Mouse (Mus musculus): ENCODE measurements at regions not wholly inside any gene's neighbourhood (a gene's known extent, or its start where the extent isn't known, plus 50 kb on each side); places are given as distances from the start of the nearest gene placed in this dataset.

DNA sequence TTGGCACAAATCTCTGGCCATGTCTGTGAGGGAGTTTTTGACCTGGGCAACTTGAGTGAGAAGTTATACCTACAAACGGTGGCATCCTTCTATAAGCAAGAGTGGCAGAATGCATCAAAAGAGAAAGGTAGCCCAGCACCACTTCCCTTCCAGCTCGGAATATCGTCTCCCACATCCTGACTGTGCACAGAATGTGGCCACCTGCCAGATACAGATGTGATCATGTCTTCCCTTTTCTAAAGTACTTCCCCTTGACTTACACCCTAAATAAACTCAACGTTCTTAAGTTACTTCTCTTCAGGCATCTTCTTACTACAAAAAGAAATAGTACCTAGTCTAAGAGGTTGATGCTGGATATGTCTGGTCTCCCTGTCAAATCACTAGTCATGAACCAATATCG, 175.2 kb upstream of the 2610001J05Rik start:
- Histone ChIP-seq H3K79me2 (ENCODE audit: control insufficient read depth, insufficient read depth) (no peaks in the 10 kb centered on the region), H3K4me2 (ENCODE audit: low read depth) (no peak overlapping the region), H3ac (ENCODE audit: control insufficient read depth, insufficient read length) (no peak overlapping the region), H3K36me3 (ENCODE audit: control insufficient read depth, insufficient read depth) (no peaks in the 10 kb centered on the region), H3K27me3 (ENCODE audit: control insufficient read depth, insufficient read depth, insufficient read length) (no peaks in the 10 kb centered on the region), H3K4me3 (no peak overlapping the region)
- TF ChIP-seq TCF3 (IDR thresholded peaks at IDR 0.05; ENCODE audit: insufficient read length, low read depth): no peak
- TF ChIP-seq MYOD1 (IDR thresholded peaks at IDR 0.05; ENCODE audit: control insufficient read depth in 1 of 3, insufficient read length in 2 of 3, low read depth in 2 of 3): no peak
- no peak for TF ChIP-seq CEBPB (IDR thresholded peaks at IDR 0.05; ENCODE audit: insufficient read depth, poor library complexity, severe bottlenecking)
- TF ChIP-seq MAX (IDR thresholded peaks at IDR 0.05; ENCODE audit: low read depth): no peak

DNA sequence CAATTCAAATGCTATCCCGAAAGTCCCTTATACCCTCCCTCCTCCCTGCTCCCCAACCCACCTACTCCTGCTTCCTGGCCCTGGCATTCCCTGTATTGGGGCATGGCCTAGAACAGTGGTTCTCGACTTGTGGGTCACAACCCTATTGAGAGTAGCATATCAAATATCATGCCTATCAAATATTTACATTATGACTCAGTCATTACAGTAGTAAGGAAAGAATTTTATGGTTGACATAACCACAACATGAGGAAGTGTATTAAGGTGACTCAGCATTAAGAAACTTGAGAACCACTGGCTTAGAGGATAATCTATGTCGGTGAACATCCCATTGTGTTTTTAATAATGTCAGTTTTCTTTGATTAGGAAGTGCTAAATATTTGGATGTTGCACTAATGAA, 173.3 kb upstream of the 2610001J05Rik start:
- no peak overlapping the region for H3ac ChIP-seq (ENCODE audit: control insufficient read depth, insufficient read length)
- H3K4me2 ChIP-seq (ENCODE audit: low read depth): no peak overlapping the region
- no peak overlapping the region for H3K4me3 ChIP-seq
- no peaks in the 10 kb centered on the region for H3K79me2 ChIP-seq (ENCODE audit: control insufficient read depth, insufficient read depth)
- TF ChIP-seq E2F4 (IDR thresholded peaks at IDR 0.05; ENCODE audit: insufficient read depth): no peak
- TF ChIP-seq MYOG (IDR thresholded peaks at IDR 0.05; ENCODE audit: control insufficient read depth in 1 of 3, insufficient read depth in 1 of 3, insufficient read length in 2 of 3, low read depth in 2 of 3): no peak
- TF ChIP-seq CEBPB (IDR thresholded peaks at IDR 0.05; ENCODE audit: insufficient read depth, poor library complexity, severe bottlenecking): no peak
- TF ChIP-seq POLR2AphosphoS2 (IDR thresholded peaks at IDR 0.05; ENCODE audit: insufficient read length, low read depth): no peak
- no peak for TF ChIP-seq TCF3 (IDR thresholded peaks at IDR 0.05; ENCODE audit: insufficient read length, low read depth)
- no peak for TF ChIP-seq USF1 (IDR thresholded peaks at IDR 0.05; ENCODE audit: low read depth)
- no peak for TF ChIP-seq POLR2A (IDR thresholded peaks at IDR 0.05; ENCODE audit: insufficient read length, low read depth)
- no peak for TF ChIP-seq SRF (IDR thresholded peaks at IDR 0.05; ENCODE audit: control insufficient read depth, insufficient read length, low read depth)
- H3K27me3 ChIP-seq (ENCODE audit: control insufficient read depth, insufficient read depth, insufficient read length): no peaks in the 10 kb centered on the region
- H3K36me3 ChIP-seq (ENCODE audit: control insufficient read depth, insufficient read depth): no peaks in the 10 kb centered on the region

DNA sequence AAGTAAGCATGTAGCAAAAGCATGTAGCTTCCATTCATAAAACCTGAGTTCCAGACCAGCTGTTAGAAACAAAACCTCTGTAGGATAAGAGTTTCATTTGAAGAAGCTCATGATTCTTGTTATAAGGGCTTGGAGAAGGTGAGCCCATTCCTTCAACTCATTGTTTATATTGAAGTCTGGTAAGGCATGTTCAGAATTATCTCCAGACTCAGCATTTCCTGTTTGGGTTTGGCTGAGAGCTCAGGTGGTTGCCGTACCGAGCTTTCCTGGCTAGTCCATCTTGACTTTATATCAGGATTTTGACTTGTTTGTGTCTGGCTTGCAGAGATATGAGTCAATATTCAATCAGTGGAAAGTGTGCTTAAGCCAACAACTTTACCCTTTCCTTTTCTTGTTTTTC, 154.6 kb upstream of the 2610001J05Rik start:
- Histone ChIP-seq H3K79me2 (ENCODE audit: control insufficient read depth, insufficient read depth) (no peaks in the 10 kb centered on the region), H3K27me3 (ENCODE audit: control insufficient read depth, insufficient read depth, insufficient read length) (no peaks in the 10 kb centered on the region), H3K4me2 (ENCODE audit: low read depth) (no peak overlapping the region), H3ac (ENCODE audit: control insufficient read depth, insufficient read length) (no peak overlapping the region), H3K4me3 (no peak overlapping the region), H3K36me3 (ENCODE audit: control insufficient read depth, insufficient read depth) (no peaks in the 10 kb centered on the region)
- no peak for TF ChIP-seq USF1 (IDR thresholded peaks at IDR 0.05; ENCODE audit: low read depth)
- TF ChIP-seq POLR2AphosphoS2 (IDR thresholded peaks at IDR 0.05; ENCODE audit: insufficient read length, low read depth): no peak
- no peak for TF ChIP-seq TCF12 (IDR thresholded peaks at IDR 0.05; ENCODE audit: insufficient read depth, poor library complexity, severe bottlenecking)
- TF ChIP-seq TCF3 (IDR thresholded peaks at IDR 0.05; ENCODE audit: insufficient read length, low read depth): no peak
- TF ChIP-seq MYOG (IDR thresholded peaks at IDR 0.05; ENCODE audit: control insufficient read depth in 1 of 3, insufficient read depth in 1 of 3, insufficient read length in 2 of 3, low read depth in 2 of 3): no peak
- no peak for TF ChIP-seq REST (IDR thresholded peaks at IDR 0.05; ENCODE audit: insufficient read depth, insufficient read length)
- TF ChIP-seq MAX (IDR thresholded peaks at IDR 0.05; ENCODE audit: low read depth): no peak
- TF ChIP-seq MYOD1 (IDR thresholded peaks at IDR 0.05; ENCODE audit: control insufficient read depth in 1 of 3, insufficient read length in 2 of 3, low read depth in 2 of 3): no peak
- no peak for TF ChIP-seq SRF (IDR thresholded peaks at IDR 0.05; ENCODE audit: control insufficient read depth, insufficient read length, low read depth)
- no peak for TF ChIP-seq E2F4 (IDR thresholded peaks at IDR 0.05; ENCODE audit: insufficient read depth)
- TF ChIP-seq POLR2A (IDR thresholded peaks at IDR 0.05; ENCODE audit: insufficient read length, low read depth): no peak
- TF ChIP-seq CEBPB (IDR thresholded peaks at IDR 0.05; ENCODE audit: insufficient read depth, poor library complexity, severe bottlenecking): no peak

DNA sequence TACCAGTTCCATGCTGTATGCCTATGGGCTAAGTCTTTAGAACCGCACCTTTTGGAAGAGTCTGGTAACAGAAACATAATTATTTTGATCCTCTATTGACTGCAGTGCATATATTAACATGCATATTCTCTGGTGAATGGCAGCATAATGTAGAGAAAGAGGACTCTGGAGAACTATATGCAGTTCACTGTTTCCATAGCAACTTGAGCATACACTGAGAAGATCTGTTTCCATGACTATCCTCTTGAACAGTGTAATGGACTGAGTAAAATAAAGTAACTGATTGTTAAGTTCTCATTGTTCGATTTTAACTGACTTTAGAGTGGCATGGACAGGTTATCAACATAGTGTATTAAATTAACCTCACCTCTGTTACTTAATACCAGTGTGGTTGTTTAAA, 147.6 kb upstream of the 2610001J05Rik start:
- H3ac ChIP-seq (ENCODE audit: control insufficient read depth, insufficient read length): no peak overlapping the region
- no peaks in the 10 kb centered on the region for H3K79me2 ChIP-seq (ENCODE audit: control insufficient read depth, insufficient read depth)
- TF ChIP-seq TCF3 (IDR thresholded peaks at IDR 0.05; ENCODE audit: insufficient read length, low read depth) (no peak), MYOG (IDR thresholded peaks at IDR 0.05; ENCODE audit: control insufficient read depth in 1 of 3, insufficient read depth in 1 of 3, insufficient read length in 2 of 3, low read depth in 2 of 3) (no peak), USF1 (IDR thresholded peaks at IDR 0.05; ENCODE audit: low read depth) (no peak), SRF (IDR thresholded peaks at IDR 0.05; ENCODE audit: control insufficient read depth, insufficient read length, low read depth) (no peak), POLR2A (IDR thresholded peaks at IDR 0.05; ENCODE audit: insufficient read length, low read depth) (no peak), MYOD1 (IDR thresholded peaks at IDR 0.05; ENCODE audit: control insufficient read depth in 1 of 3, insufficient read length in 2 of 3, low read depth in 2 of 3) (no peak), TCF12 (IDR thresholded peaks at IDR 0.05; ENCODE audit: insufficient read depth, poor library complexity, severe bottlenecking) (no peak), E2F4 (IDR thresholded peaks at IDR 0.05; ENCODE audit: insufficient read depth) (no peak), MAX (IDR thresholded peaks at IDR 0.05; ENCODE audit: low read depth) (no peak), POLR2AphosphoS2 (IDR thresholded peaks at IDR 0.05; ENCODE audit: insufficient read length, low read depth) (no peak), REST (IDR thresholded peaks at IDR 0.05; ENCODE audit: insufficient read depth, insufficient read length) (no peak), CEBPB (IDR thresholded peaks at IDR 0.05; ENCODE audit: insufficient read depth, poor library complexity, severe bottlenecking) (no peak)
- H3K4me2 ChIP-seq (ENCODE audit: low read depth): no peak overlapping the region
- H3K27me3 ChIP-seq (ENCODE audit: control insufficient read depth, insufficient read depth, insufficient read length): no peaks in the 10 kb centered on the region
- H3K36me3 ChIP-seq (ENCODE audit: control insufficient read depth, insufficient read depth): no peaks in the 10 kb centered on the region
- H3K4me3 ChIP-seq: no peak overlapping the region

DNA sequence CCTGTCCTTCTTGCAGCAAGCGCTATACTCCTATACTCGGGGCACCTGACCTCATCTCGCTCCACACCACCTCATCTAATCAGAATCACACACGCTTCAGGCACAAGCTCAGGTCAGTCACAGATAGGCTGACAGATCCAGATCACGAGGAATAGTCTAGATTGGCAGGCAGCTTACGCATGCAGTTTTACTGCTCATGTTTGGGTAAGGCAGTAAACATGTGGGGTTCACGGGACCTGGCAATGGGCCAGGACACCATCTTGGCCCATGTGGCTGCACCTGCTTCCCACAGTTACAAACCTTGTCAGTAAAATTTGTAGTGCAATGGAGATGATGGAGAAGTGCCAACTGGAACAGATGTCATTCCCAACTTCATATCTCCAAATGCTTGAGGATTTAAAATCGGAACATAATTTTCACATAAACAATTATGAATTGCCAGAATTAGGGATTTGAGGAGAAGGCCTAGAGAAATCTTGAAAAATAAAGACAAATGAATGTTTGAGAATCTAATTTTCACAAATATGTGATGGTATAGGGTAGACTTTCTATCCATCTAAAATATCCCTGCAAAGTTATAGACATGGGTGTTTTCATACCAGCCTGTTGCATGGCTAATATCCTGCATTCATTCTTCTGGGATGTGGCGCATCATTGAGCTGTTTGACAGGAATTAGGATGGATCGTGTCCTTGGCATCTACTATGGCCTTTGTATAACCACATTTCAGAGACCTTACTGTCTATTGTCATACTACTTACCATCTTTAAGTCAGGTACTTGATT, 111.5 kb upstream of the 2610001J05Rik start:
- H3ac ChIP-seq (ENCODE audit: control insufficient read depth, insufficient read length): no peak overlapping the region
- no peaks in the 10 kb centered on the region for H3K27me3 ChIP-seq (ENCODE audit: control insufficient read depth, insufficient read depth, insufficient read length)
- H3K36me3 ChIP-seq (ENCODE audit: control insufficient read depth, insufficient read depth): no peaks in the 10 kb centered on the region
- no peaks in the 10 kb centered on the region for H3K79me2 ChIP-seq (ENCODE audit: control insufficient read depth, insufficient read depth)
- peak overlapping the region; percentile 44 for H3K4me2 ChIP-seq (ENCODE audit: low read depth)
- TF ChIP-seq MAX (IDR thresholded peaks at IDR 0.05; ENCODE audit: low read depth) (no peak), MYOG (IDR thresholded peaks at IDR 0.05; ENCODE audit: control insufficient read depth in 1 of 3, insufficient read depth in 1 of 3, insufficient read length in 2 of 3, low read depth in 2 of 3) (no peak), CEBPB (IDR thresholded peaks at IDR 0.05; ENCODE audit: insufficient read depth, poor library complexity, severe bottlenecking) (no peak), USF1 (IDR thresholded peaks at IDR 0.05; ENCODE audit: low read depth) (no peak), TCF3 (IDR thresholded peaks at IDR 0.05; ENCODE audit: insufficient read length, low read depth) (no peak), POLR2A (IDR thresholded peaks at IDR 0.05; ENCODE audit: insufficient read length, low read depth) (no peak), POLR2AphosphoS2 (IDR thresholded peaks at IDR 0.05; ENCODE audit: insufficient read length, low read depth) (no peak), SRF (IDR thresholded peaks at IDR 0.05; ENCODE audit: control insufficient read depth, insufficient read length, low read depth) (no peak), REST (IDR thresholded peaks at IDR 0.05; ENCODE audit: insufficient read depth, insufficient read length) (no peak), MYOD1 (IDR thresholded peaks at IDR 0.05; ENCODE audit: control insufficient read depth in 1 of 3, insufficient read length in 2 of 3, low read depth in 2 of 3) (no peak), E2F4 (IDR thresholded peaks at IDR 0.05; ENCODE audit: insufficient read depth) (no peak), TCF12 (IDR thresholded peaks at IDR 0.05; ENCODE audit: insufficient read depth, poor library complexity, severe bottlenecking) (no peak)
- H3K4me3 ChIP-seq: no peak overlapping the region
